Mouse (Mus musculus): ENCODE measurements around the gene Thbs1.

Thbs1 gene

GRCm38 (mm10) chr2:118111488-118112131 lies at the start of gene Thbs1:
Gene Thbs1, plus strand, starts transcription at chr2:118111876.
- peak; percentile 45 to 49 for DNase-seq (ENCODE audit: low spot score in 2 of 2)

DNA sequence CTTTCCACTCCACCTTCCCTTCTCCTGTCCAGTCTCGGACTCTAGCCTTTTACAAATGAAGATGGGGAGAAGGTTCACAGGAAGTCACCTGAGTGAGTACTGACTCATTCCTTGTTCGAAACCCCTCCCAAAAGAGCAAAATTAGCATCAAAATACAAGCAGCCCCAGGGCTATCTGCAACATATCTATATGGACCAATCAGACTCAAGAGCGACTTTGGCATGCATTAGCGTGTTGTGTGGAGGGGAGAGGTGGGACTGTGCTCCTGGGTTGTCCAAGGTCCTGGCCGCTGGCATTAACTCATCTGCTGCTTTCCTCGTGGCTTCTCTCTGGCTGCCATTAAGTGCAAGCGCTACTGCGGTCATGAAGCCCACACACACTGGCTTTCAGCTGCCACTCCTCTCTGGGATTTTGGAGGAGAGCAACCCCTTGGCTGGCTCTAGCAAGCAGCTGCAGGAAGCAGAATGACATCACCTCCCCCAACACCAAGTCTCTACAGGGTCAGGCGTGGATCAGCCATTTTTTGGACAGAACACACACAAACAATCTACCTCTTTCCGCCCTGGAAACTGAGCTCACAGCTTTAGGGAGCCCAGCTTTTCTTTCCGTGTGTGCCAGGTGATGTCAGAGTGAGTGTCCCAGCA lies 47.4 kb upstream of the Thbs1 start:
- DNase-seq (ENCODE audit: low spot score in 2 of 2): no peak

- DNase-seq (ENCODE audit: low spot score in 2 of 2): no peak
Observed at GRCm38 (mm10) chr2:118066065-118066770, 45.5 kb upstream of the Thbs1 start.

DNA sequence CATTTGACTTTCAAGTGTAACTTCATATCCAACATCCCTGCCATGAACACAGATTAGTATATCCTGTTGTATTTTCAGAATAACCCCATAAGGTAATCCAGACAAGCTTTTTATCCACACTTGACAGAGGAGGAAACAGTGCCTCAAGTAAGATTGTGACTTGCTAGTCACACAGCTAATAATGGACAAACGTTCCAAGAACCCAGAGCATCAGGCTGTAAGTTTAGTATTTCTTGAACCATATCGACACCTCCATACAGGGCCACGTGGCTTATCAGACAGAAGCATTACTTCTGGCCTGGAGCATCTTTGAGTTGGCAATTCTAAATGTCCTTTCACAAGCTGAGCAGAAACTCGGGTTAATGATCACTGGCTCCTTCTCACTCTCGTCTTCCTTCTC lies 41.7 kb upstream of the Thbs1 start:
- no peak for DNase-seq (ENCODE audit: low spot score in 2 of 2)

- DNase-seq (ENCODE audit: low spot score in 2 of 2): no peak
Observed at GRCm38 (mm10) chr2:118072811-118073372, 38.8 kb upstream of the Thbs1 start.

GRCm38 (mm10) chr2:118074030-118074429 lies 37.6 kb upstream of the Thbs1 start:
- DNase-seq (ENCODE audit: low spot score in 2 of 2): no peak

DNA sequence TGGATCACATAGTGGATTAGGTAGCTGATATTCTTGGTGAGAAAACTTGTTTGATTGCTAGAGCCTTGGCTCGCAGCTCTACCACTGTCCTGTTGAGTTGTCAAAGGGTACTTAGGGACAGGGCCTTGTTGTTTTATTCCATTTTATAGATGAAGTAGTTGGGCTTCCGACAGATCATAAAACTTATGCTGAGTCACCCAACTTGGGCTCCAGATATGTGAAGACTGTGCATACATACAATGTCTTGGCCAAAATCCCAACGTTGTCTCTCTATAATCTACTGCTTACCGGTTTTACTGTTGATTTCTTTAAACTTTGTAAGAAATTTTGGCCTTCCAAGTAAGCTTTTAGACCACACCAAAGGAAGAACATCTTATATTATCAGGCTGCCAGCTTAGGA lies 36.5 kb upstream of the Thbs1 start:
- no peak for DNase-seq (ENCODE audit: low spot score in 2 of 2)

DNA sequence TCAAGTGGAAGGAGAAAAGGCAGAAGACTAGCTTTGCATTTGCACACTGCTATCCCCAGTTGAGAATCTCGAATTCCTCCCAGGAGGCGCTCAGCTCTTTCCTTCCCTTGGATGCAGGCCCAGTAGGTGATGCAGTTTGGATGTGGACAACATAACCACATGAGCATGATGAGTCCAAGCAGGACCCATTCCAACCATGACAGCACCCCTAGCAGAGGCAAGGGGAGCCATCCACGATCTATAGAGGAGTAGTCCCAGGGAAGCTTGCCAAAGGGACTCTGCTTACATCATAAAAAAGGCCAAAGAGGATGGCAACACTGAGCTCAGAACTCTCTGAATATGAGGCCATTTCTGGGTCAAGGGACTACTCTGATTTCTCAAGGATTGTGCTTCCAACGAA lies 32.5 kb upstream of the Thbs1 start:
- no peak for DNase-seq (ENCODE audit: low spot score in 2 of 2)

DNA sequence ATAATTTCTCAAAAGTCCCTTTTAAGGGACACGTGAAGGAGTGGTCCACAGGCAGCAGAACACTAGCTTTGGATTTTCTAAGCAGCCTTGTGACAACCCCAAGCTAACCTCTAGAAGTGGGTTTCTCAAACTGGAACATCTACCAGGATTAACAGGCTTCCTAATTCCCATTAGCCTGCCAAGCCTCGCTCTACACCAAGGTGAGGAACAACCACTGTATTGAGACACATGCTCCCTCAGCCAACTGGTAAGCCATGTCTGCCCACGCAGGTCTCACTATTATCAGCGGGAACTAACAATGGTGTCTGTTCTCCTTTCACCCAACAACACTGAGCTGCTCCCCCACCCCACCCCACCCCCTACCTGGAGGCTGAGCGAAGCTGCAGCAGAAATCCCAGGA lies 30.1 kb upstream of the Thbs1 start:
- DNase-seq (ENCODE audit: low spot score in 2 of 2): no peak

- no peak for DNase-seq (ENCODE audit: low spot score in 2 of 2)
Observed at GRCm38 (mm10) chr2:118083652-118084051, 28.0 kb upstream of the Thbs1 start.

DNA sequence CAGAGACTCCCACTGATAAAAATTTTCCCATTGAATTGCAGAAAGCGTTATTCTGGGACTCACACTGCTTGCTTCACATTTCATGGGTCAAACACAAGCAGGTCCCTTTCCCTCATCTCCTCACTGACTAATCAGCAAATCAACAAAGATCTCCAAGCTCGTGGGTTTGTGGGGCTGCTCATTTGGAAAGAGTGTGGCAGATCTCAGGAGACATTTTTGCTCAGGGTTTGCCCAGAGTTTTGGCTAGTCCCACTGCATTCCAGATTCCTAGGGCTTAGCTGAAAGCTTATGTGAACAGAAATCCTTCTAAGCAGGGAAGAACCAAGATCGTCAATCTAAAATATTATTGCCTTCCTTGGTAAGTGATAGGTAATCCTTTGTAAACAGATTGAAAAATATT lies 27.0 kb upstream of the Thbs1 start:
- no peak for DNase-seq (ENCODE audit: low spot score in 2 of 2)

GRCm38 (mm10) chr2:118085647-118086046 lies 26.0 kb upstream of the Thbs1 start:
- no peak for DNase-seq (ENCODE audit: low spot score in 2 of 2)

DNA sequence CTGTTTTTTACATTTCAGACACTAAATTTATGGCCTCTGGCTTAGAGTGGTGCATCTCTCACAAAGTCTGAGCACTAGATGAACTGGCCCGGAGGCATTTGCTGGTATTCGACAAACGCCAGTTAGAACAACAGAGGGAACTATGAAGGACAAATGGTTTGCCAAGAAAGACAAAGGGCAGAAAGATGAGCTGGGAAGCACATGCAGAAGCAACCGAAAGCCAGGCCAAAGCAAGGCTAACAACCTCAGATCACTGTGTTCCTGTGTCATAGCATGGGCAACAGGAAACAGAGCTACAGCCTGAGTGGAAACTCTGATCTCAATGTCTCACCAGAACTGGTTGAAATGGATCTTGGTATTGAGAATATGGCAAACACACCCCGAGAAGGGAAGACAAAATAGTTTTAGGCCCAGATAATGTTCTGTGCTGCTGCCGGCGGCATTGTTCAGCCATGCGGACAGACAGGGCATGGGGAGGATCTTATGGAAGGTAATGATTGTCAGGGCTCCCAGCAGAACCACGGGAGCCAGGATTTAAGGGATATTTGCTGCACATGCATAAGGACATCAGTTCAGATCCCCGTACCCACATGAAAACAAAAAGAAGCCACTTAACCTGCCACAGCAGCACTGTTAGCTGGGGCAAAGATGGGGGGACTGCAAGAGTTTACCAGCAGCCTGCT lies 24.5 kb upstream of the Thbs1 start:
- no peak for DNase-seq (ENCODE audit: low spot score in 2 of 2)

GRCm38 (mm10) chr2:118091226-118091625 lies 20.4 kb upstream of the Thbs1 start:
- DNase-seq (ENCODE audit: low spot score in 2 of 2): no peak

DNA sequence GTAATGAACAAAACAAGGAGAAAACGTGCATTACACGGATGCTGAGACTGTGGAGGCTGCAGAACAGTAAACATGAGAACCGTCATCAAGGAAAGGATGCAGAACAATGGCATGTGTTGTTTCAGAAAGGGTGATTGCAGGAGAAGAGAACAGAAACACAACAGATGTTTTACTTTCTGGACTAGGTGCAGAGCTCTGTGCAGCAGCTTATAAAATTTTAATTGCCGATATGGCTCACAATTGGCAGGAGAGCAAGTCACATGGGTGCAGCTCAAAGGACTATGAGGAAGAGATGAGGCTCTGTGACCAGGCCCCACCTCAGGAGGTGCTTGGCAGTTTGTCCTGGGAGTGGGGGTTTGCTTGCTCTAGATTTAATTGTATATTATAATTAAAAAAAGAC lies 12.6 kb upstream of the Thbs1 start:
- DNase-seq (ENCODE audit: low spot score in 2 of 2): no peak

DNA sequence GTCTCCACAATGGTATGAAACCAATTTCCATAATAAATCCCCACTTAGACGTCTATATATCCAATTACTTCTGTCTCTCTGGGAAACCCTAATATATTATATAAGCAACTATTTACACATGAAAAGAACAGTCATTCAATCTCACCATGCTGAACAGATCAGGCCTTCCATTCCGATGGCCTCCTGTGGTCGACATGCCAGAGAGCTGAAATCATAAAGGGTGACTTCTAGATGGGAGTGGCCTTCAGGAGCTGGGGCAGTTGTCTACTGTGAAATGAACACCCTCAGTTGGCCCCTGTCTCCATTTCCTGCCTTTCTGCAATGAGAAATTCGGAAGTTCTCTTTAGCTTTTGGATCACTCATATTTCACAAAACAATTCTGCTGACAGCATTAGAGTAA lies 9.5 kb upstream of the Thbs1 start:
- DNase-seq (ENCODE audit: low spot score in 2 of 2): no peak

DNA sequence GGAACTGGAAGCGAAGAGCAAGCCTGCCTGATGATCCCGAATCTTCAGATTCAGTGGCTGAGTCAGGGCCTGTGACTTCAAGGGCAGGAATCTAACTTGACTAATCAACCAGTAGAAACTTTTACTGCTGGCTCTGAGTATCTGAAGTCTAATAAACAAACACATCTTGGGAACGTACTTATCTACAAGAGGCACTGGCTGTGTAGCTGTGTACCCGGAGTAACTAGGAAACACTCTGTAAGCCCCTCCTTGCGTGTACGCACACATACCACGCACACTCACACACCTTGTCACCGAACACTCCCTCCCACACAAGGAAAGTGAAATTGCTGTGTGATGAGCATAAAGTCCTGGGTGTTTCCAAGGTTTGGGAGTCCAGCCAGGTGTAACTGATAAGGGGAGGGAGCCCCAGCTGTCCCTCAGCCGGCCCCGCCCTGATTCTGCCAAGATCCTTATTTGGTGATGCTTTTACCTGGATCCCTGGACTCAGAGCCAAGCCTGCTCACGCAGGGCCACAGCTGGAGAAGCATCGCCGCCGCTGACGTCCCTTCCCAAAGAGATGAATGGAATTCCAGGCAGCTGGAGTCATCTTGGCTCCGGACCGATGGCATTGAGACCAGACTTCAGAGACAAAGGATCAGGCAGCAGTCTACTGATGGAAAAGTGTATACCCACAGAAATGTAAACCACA lies 1.3 kb upstream of the Thbs1 start:
- peak in 1 of 2 experiments; percentile 13 for DNase-seq (ENCODE audit: low spot score in 2 of 2)

DNA sequence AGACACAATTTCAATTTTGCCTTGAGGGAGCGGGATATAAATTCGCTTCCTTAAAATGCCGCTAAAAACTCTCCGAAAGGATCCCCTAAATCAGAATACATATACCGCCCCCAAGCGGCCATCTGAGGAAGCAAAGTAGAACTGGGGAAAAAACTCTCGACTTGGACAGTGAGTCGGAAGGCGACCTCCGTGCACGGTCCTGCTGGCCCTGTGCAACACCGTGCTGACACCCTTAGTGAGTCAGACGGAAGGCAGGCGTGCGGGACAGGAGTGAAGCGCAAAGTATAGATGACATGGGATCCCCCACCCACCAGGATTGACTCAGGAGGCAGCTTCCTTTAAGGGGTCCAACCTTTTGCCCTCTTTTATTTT lies 574 bp upstream of the Thbs1 start:
- DNase-seq (ENCODE audit: low spot score in 2 of 2): peak; percentile 61 to 91

- DNase-seq (ENCODE audit: low spot score in 2 of 2): no peak
Observed at GRCm38 (mm10) chr2:118112438-118112837, 762 bp downstream of the Thbs1 start.

DNA sequence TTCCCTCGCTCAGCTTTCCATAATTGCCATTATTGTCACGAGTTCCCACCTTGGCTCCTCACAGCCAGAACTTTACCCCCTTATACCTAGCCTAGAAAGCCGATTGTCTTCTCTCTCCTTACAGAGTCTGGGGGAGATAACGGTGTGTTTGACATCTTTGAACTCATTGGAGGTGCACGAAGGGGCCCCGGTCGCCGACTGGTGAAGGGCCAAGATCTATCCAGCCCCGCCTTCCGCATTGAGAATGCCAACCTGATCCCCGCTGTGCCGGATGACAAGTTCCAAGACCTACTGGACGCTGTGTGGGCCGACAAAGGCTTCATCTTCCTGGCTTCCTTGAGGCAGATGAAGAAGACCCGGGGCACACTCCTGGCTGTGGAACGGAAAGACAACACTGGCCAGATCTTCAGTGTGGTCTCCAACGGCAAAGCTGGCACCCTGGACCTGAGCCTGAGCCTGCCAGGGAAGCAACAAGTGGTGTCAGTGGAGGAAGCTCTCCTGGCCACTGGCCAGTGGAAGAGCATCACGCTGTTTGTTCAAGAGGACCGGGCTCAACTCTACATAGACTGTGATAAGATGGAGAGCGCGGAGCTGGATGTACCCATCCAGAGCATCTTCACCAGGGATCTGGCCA lies 1.3 kb downstream of the Thbs1 start:
- DNase-seq (ENCODE audit: low spot score in 2 of 2): no peak
